Mouse (Mus musculus) liver, embryonic 14.5 days (tissue): Measurements from ENCODE around the gene Naa30.

Experiments
- CTCF ChIP-seq: IDR thresholded peaks from 2 replicates; pipeline ENCODE4 v1.5.1; 2016; ENCODE audit warnings: antibody characterized with exemption, low read depth, control low read depth
- EP300 ChIP-seq: IDR thresholded peaks from 2 replicates; pipeline ENCODE4 v1.6.1; 2016; ENCODE audit warnings: antibody characterized with exemption, low read depth

- TF ChIP-seq CTCF (no peak), EP300 (no peak)
These were observed 7.7 kb downstream of the Naa30 start for GRCm38 (mm10) chr14:49179736-49180135.
